Mouse (Mus musculus) urinary bladder, postnatal 4 days (tissue): ENCODE measurements at regions not wholly inside any gene's neighbourhood (a gene's known extent, or its start where the extent isn't known, plus 50 kb on each side); places are given as distances from the start of the nearest gene placed in this dataset.

Experiments
- DNase-seq, 2 experiments: peaks; one replicate each; pipeline ENCODE4 v3.0.0; 2021 to 2022; ENCODE audit warnings: low spot score in 2 of 2

GRCm38 (mm10) chr11:19670853-19671530 lies 253.2 kb upstream of the Spred2 start:
- DNase-seq: peak in 1 of 2 experiments; percentile 38

- no peak for DNase-seq
These were observed 251.2 kb upstream of the Spred2 start for GRCm38 (mm10) chr11:19673012-19673411.

- DNase-seq: no peak
These were observed 247.7 kb upstream of the Spred2 start for GRCm38 (mm10) chr11:19676514-19676913.

GRCm38 (mm10) chr11:19679041-19679440 lies 245.1 kb upstream of the Spred2 start:
- DNase-seq: no peak

GRCm38 (mm10) chr11:19679669-19680068 lies 244.5 kb upstream of the Spred2 start:
- no peak for DNase-seq

GRCm38 (mm10) chr11:19701198-19701597 lies 223.0 kb upstream of the Spred2 start:
- no peak for DNase-seq

GRCm38 (mm10) chr11:19708821-19709220 lies 215.4 kb upstream of the Spred2 start:
- DNase-seq: no peak

- no peak for DNase-seq
These were observed 214.8 kb upstream of the Spred2 start for GRCm38 (mm10) chr11:19709337-19709736.

GRCm38 (mm10) chr11:19713091-19713490 lies 211.1 kb upstream of the Spred2 start:
- DNase-seq: no peak

- DNase-seq: no peak
These were observed 210.6 kb upstream of the Spred2 start for GRCm38 (mm10) chr11:19713597-19713996.

- no peak for DNase-seq
These were observed 210.0 kb upstream of the Spred2 start for GRCm38 (mm10) chr11:19714211-19714610.

GRCm38 (mm10) chr11:19714888-19715595 lies 209.1 kb upstream of the Spred2 start:
- DNase-seq: no peak

GRCm38 (mm10) chr11:19718165-19718564 lies 206.0 kb upstream of the Spred2 start:
- no peak for DNase-seq

GRCm38 (mm10) chr11:19729031-19729430 lies 195.1 kb upstream of the Spred2 start:
- no peak for DNase-seq

GRCm38 (mm10) chr11:19730747-19731146 lies 193.4 kb upstream of the Spred2 start:
- no peak for DNase-seq

GRCm38 (mm10) chr11:19736076-19736475 lies 188.1 kb upstream of the Spred2 start:
- no peak for DNase-seq

GRCm38 (mm10) chr11:19736926-19737325 lies 187.2 kb upstream of the Spred2 start:
- DNase-seq: no peak

GRCm38 (mm10) chr11:19737331-19737730 lies 186.8 kb upstream of the Spred2 start:
- no peak for DNase-seq

- DNase-seq: no peak
These were observed 186.4 kb upstream of the Spred2 start for GRCm38 (mm10) chr11:19737807-19738206.

GRCm38 (mm10) chr11:19739527-19740151 lies 184.5 kb upstream of the Spred2 start:
- DNase-seq: peak in 1 of 2 experiments; percentile 51

- no peak for DNase-seq
These were observed 183.6 kb upstream of the Spred2 start for GRCm38 (mm10) chr11:19740562-19740961.

- no peak for DNase-seq
These were observed 176.8 kb upstream of the Spred2 start for GRCm38 (mm10) chr11:19747097-19747972.
